Mouse (Mus musculus) adrenal gland, postnatal 25 days (tissue): ENCODE measurements at regions not wholly inside any gene's neighbourhood (a gene's known extent, or its start where the extent isn't known, plus 50 kb on each side); places are given as distances from the start of the nearest gene placed in this dataset.
"Not testable (repeated sequence)": the region's sequence is repeated elsewhere in the genome, so short reads cannot be mapped to it uniquely, and the experiment has no call there.

Experiments
- DNase-seq: peaks from one replicate; pipeline ENCODE4 v3.0.0; 2021; ENCODE audit warnings: mixed read lengths

DNA sequence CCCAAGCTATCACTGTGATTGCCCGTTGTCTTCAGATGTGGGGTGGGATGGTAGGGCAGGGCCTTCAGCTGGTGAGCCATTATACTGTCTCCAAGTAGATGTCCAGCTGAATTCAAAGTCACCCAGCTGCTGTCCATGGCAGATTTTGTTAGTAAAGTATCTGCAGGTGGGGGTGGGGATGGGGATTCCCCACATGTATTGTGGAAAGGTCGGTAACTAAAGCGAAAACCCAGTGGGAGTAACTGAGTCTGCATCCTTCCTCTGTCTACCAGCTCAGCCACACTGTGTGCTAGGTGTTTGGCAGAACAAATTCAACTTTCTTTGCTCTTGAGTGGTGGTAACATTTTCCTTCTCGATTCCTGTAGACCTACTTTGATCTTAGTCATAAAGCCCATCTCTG lies 163.2 kb upstream of the 1700056E22Rik start:
- no peak for DNase-seq

DNA sequence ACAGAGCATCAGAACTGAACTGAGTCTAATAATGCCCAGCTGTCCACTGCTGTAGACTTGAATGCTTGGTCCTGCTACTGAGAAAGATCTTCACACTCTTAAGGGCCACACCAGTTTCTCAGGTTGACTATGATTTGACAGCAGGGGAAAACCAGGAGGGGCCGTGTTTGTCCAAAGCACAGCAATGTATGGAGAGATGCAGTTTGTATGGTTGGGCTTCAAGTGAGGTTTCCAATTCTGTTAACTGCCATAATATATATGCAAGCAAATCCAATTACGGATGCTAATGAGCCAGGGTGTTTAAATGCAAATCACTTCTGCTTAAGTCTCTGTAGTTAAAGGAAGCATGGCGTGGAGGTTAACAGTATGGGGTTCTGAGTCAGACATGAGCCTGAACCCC lies 157.2 kb upstream of the 1700056E22Rik start:
- DNase-seq: no peak

DNA sequence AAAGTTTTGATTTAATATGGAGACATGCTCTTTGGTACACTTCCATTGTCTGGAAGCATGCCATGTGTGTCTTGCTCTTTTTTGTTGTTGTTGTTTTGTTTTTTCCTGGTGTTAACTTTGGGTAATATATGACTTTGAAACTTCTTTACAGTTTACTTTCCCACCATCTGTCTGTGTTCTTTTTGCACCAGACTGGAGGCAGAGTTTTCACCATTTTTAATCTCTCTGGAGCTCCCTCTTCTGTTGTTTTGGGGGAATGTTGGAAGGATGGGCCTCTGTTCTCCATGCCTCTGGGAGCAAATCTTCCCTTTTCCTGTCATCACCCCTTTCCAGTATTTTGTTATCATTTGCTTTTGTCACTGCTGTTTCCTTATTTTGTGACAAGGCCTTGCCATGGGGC lies 153.5 kb upstream of the 1700056E22Rik start:
- no peak for DNase-seq

DNA sequence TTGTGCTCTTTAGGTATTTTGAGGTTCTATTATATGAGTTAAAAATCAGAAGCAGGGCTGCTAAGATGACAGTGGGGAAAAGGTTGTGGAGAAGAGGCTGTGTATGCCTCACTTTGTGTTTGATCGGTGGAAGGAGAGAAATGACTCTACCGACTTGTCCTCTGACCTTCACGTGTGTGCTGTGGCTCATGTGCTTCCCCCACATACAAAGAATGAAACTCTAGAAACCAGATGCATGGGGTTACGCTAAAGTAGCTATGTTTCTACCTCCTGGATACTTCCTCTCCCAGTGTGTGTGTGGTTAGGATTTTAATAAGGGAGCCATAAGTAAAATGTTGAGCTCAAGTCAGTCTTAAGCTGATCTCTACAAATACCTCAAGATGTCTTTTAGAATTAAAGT lies 148.1 kb upstream of the 1700056E22Rik start:
- DNase-seq: no peak

DNA sequence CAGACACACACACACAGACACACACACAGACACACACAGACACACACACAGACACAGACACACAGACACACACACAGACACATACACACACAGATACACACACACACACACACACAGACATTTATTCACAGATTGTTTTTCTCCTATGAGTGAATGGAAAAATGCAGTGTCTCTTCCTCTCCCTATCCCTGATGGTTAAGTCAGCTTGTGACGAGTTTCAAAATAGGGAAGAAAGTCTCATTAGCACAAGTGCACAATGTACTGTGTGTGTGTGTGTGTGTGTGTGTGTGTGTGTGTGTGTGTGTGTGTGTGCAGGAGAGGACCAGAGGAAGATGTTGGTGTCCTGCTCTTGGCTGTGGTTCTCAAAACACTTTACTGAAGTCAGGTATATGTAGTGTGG lies 140.3 kb upstream of the 1700056E22Rik start:
- DNase-seq: not testable (repeated sequence)

DNA sequence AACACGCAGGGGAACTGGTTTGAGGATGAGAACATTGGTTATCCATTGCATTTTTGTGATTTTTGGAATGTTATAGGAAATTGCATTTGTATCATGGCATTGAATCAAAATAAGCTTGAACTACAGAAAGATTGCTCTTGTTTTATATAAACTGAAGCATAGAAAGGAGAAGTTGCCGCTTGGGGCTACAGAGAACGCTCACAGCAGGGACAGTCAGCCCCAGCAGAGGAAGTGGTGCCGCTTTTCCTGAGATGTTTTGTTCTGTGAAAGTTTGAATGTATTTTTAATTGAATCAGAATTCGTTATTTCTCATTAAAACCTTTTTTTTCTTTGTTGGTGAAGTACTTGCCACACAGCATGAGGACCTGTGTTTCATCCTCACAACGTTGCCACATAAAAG lies 139.6 kb upstream of the 1700056E22Rik start:
- DNase-seq: no peak

DNA sequence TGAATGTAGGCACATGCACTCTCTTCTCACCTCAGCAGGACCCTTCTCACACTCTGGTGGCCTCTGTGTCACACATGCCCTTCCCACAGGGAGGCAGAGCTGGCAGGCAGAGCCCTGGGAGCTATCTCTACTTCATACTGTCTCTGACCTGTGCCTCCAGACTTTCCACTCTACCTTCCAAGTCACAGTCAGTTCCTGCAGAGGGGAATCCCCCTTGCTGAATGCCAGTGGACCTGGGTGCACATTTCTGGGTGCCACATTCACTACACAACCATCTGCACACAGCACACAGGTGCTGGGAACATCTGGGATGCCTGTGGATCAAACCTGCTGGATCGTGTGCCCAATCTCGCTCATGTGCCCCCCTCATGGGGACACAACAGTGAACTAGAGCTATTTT lies 138.9 kb upstream of the 1700056E22Rik start:
- no peak for DNase-seq

DNA sequence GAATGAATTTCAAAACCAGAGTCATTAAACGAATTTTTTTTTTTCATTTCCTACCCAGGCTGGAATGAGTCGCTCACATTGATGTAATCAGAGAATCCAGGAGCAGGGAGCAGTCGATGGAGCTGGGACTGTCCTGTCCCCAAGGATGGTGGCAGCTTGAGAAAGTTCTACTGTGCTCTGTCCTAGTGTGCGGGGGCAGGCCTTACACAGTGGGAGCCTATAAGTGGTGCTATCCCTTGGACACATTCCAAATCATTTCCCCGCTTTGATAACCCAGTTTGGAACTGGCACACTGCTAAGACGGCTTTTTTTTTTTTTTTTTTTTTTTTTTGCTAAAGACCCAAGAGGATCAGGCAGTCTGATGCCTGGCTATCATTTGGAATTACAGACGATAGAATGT lies 137.5 kb upstream of the 1700056E22Rik start:
- DNase-seq: no peak

DNA sequence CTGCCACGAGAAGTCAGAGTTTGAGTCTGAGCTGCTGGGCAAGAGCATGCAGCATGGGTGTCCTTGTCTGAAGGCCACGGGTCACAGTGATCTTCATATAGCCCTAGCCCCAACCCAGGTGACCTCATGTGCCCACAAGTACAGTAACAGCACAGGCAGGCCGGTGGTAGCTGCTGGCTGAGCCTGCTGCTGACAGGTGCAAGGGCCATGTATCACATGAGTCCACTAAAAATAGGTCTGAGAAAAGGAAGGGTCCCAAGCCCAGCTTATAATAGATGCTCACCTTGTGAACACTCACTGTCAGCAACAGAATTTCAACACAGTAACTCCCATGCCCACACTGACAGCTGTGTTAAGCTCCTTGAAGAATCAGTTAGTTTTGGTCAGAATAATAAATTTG lies 136.8 kb upstream of the 1700056E22Rik start:
- no peak for DNase-seq

DNA sequence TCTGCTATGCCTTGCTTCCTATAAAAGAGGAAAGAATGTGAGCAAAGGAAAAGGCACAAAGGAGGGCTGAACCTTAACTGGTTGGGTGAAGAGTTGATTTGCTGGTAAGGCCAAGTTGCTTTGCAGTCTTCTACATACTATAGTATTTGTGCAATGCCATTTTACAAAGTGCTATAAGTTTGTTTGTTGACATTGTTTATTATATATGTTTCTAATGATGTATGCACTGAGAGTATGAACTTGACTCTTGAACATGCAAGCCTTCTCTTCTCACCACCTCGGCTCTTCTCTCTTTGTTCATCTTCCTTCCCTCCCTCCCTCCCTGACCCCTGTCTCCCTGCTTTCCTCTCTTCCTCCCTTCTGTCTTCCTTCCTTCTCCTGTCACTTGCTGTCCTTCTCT lies 135.9 kb upstream of the 1700056E22Rik start:
- DNase-seq: no peak

DNA sequence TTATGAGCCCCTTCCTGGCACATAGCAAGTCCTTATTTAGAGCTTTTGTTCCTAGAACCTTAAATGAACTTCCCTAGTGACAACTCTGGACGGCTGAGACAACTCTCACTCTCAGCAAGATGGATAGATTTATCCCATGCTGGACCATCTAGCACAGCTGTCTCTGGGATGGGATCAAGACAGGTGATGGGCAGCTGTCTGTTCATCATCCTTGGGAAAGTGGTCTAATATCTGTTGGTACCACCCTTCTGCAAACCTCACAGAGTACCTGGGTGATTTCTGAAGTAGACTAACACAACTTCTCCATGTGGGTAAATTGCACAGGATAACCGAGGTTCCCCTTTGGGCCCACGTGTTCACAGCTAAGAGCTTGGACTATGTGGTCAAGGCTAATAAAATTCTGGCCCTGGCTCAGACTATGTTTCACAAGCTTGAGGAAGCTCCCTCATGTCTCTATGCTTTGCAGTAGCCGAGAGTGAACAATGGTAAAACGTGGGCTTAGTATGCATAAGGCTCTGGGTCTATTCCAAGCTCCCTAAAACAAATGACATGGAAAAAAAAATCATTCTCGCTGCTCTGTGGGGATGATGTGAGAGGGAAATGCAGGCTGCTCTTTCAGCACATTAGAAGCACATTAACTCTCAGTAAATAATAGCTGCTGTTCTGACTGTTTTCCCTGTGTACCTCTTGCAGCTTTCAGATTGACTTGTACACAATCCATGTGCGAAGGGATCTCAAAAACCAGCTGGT lies 135.1 kb upstream of the 1700056E22Rik start:
- DNase-seq: no peak

DNA sequence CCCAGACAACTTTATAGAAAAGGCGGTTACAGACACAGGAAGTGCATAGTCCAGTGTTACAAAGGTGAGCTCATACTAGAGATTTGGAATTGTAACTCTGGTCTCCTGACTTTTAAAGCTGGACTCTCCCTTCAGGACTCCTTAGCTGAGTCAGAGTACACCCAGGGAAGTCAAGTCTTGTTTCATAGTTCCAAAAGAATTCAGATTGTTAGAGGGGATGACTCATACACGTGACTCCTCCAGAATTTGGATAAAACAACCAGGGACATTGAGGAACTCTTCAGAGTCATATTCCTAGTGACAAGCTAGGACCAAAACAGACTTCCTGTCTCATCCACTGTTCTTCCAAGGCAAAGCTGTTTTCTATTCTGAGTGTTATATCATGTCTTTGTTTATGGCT lies 132.8 kb upstream of the 1700056E22Rik start:
- DNase-seq: no peak

DNA sequence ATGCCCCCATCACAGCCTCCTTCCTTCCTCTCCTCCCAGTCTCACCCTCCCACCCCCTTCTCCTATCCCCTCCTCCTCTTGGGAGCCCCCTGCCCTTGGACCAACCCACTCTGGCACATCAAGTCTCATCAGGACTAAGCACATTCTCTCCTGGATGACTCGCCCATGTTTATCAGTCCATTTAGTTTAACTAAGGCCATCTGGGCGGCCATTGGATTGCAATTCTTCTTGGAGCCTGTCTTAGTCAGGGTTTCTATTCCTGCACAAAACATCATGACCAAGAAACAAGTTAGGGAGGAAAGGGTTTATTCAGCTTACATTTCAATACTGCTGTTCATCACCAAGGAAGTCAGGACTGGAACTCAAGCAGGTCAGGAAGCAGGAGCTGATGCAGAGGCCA lies 128.4 kb upstream of the 1700056E22Rik start:
- not testable (repeated sequence) for DNase-seq

DNA sequence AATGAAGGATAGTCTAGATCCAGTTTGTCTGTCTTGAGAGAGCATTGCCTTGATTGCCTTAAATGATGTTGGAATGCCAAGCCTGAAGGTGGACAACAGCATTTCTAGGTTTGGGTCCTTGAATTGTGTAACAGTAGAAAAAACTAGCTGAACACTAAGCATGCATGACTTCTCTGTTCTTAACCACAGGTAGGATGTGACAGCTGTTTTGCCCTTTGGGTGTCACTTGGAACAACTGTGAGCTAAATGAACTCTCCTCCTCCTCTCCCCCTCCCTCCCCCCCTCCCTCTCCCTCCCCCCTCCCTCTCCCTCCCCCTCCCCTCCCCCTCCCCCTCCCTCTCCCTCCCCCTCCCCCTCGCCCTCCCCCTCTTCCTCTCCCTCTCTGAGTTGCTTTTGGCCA lies 113.6 kb upstream of the 1700056E22Rik start:
- no peak for DNase-seq

DNA sequence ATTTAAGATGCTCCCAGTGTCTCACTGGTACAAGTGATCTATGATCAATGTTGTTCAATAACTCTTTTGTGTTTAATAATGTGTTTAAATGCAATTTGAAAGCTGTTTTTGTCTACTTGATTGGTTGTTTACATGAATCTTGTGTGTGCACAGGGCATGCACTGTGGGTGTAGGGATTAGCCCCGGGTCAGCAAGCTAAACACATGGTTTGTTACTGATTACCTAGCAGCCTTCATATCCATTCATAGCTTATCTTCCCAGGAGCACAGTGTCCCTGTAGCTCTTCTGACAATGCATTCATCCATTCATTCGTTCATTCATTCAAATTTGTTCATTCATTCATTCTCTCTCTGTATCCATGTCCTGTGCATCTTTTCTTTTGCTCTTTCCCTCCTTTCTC lies 108.9 kb upstream of the 1700056E22Rik start:
- no peak for DNase-seq

DNA sequence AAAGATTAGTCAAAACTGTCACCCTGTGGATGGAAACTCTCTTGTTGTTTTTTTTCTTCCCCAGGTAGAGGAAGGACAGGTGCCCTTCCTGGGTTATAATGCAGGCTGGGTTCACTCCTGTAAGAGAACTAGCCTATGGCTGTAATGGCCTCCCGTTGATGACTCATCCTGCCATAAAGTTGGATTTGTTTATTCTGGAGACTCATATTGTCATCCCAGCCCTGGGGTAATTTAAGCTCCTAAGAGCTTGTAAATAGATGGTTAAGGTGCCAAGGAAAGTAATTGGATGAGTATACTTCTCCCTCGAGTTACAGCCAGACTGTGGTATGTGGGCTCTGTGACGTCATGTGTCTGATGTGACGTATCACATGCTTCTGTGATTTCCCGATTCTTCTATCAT lies 106.4 kb upstream of the 1700056E22Rik start:
- no peak for DNase-seq

DNA sequence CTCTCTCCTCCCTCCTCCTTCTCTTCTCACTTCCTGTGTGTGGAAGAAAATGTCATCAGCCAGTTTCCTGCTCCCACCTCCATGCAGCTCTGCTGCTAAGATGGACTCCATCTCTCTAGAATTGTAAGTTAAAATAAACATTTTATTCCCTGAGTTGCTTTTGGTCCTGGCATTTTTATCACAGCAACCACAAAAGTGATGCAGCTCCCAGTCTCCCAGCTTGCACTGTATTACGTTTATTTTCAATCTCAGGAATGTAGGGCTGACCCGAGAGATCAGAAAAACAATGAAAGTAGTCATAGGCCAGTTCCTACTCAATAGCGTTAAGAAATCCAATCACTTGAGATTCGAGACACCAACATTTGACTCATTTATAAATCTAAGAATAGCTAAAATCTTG lies 106.0 kb upstream of the 1700056E22Rik start:
- DNase-seq: no peak

DNA sequence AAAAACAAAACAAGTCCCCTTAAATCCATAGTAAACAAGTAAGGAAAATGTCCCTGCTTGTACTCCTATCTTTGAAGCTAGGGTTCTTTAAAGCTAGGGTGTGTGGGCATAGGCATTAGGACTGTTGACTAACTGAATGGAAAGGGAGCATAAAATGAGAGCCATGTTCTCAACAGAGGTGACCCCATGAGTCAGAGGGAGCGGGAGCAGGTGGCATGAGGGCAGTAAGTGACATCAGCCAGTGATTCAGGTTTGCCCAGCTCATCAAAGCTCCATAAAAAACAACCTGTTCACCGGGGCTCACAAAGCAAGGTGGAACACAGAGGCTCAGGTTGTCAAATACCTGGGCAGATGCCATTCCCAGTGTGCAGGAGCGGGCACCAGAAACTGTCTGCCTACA lies 104.6 kb upstream of the 1700056E22Rik start:
- no peak for DNase-seq

DNA sequence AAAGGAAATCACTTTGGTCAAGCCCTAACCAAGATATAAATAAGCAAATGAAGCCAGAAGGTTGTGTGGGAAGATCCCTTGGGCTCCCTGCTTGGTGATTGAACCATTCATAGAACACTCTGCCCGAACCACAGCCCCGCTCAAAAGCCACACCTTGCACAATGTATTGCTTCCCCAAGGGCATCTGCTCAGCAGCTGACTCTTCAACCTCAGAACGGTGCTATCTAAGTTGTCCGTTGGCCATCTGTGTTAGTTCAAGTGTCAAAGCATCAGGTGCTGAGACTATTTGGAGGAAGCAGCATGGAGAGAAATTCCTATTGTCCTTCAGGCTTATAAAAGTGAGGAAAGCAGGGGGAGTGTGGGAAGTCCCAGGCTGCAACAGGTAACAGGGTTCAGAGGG lies 96.8 kb upstream of the 1700056E22Rik start:
- no peak for DNase-seq

DNA sequence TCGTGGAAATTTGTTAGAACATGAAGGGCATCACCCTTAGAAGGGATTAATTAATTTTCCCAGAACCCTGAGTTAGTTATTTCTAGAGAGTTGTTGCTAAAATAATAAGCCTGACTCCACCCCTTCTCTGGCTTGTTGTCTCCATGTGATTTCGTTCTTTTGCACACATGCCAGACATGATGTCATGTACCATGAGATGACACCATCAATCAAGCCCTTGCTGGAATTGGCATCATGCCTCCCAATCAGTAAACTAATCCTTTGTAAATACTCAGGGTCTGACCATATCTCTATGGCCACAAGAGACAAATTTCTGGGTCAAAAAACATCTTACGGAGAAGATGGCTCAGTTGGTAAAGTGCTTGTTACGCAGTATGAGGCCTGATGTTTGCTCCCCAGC lies 93.2 kb upstream of the 1700056E22Rik start:
- DNase-seq: no peak

DNA sequence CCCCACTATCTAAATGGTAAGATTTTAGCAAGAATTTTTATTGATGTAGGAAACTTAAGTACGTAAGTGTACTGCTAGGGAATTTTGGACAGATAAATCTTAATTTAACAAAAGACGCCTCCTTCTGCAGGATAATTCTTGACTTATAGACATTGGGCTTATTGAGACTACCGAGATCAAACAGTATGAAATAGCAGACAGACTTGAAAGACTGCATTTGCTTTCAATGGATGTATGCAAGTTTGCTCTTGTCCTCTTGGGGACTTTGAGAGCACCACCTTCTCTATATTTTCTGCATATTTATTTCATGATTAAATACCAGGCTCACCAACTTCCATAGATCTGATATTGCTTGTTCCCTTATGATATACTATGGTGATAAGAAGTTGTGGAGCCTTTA lies 92.8 kb upstream of the 1700056E22Rik start:
- DNase-seq: no peak
